Mouse (Mus musculus): Measurements from ENCODE around the gene Ppp1r27.
A peak's percentile ranks its signal among the peaks of the same experiment; 100 is the strongest.
"Not testable (repeated sequence)": the region's sequence is repeated elsewhere in the genome, so short reads cannot be mapped to it uniquely, and the experiment has no call there.

The Ppp1r27 gene

GRCm38 (mm10) chr11:120515611-120516010 lies 35.3 kb downstream of the Ppp1r27 start:
- DNase-seq (ENCODE audit: low spot score in 2 of 2), result peak; percentile 75 to 77

GRCm38 (mm10) chr11:120514262-120514661 lies 36.7 kb downstream of the Ppp1r27 start:
- not testable (repeated sequence) for DNase-seq (ENCODE audit: low spot score in 2 of 2)

DNA sequence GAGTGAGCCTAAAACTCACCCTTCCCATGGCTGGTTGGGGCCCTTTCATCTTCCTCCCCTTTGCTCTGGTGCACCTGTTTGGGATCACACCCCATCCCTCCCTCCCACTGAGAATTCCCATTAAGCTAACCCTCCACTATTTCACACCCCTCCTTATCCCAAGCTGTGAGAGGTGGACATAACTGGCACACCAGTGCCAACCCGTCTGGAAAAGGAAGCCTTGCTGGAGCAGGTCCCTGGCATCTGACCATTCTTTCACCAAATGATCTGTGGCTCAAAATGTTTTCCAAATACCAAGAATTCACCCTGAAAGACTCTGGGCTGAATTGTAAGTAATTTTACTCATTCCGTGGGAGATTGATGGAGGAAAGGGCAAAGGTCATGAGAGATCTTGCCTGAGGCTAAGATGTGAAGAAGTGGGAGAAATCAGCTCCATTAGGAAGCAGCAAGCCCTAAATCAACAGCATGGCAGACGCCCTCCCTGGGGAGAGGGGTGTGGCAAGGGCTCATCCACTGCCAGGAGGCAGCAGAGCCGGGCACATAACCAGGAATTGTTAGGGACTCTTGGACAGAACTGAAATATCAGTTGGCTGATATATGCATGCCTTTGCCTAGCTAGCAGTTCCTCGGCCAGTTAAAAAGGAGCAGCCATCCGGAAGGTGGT lies 38.0 kb downstream of the Ppp1r27 start:
- no peak for DNase-seq (ENCODE audit: low spot score in 2 of 2)

- no peak for DNase-seq (ENCODE audit: low spot score in 2 of 2)
Observed at GRCm38 (mm10) chr11:120510375-120511030, 40.4 kb downstream of the Ppp1r27 start.

DNA sequence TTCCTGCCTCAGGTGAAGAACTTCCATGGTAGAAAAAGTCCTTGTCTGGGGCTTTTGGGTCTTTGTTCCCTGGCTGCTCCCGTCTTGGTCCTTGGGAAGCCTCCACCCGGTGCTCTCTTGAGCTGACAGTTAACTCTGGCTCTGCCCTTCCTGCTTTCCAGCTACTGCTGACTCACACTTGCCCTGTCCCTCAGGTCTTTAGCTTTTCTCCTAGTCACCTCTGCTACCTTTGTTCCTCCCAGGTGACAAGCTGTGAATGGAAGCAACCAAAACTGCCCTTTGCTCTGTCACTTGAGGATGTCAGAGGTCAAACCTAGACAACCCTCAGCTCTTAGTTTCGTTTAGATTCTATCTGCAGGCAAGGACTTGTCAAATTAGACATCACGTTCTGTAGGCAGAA lies 41.0 kb downstream of the Ppp1r27 start:
- DNase-seq (ENCODE audit: low spot score in 2 of 2), result no peak

DNA sequence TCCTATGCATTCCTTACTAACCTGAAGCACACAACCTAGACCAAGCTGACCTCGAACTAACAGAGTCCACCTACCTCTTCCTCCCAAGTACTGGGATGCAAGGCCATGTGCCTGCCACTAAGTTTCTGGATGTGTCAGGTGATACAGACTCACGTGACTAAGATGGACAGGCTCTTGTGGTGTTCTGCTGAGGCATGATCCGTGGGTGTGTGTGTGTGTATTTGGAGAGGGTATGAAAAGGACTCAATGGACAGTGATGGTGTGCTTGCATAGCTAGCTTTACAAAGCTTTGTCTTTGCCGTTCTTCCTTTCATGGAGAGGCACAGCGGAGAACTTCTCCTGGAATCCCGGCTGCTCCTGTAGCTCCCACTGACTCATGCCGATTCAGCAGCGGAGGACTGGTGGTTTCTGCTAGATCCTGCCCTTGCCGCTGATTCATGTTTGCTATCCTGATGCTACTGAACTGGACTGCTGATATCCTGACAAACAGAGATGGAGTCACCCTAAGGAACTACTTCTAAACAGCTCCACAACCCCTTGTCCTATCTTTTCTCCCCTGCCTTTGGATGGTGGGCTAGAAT lies 42.6 kb downstream of the Ppp1r27 start:
- no peak for DNase-seq (ENCODE audit: low spot score in 2 of 2)

DNA sequence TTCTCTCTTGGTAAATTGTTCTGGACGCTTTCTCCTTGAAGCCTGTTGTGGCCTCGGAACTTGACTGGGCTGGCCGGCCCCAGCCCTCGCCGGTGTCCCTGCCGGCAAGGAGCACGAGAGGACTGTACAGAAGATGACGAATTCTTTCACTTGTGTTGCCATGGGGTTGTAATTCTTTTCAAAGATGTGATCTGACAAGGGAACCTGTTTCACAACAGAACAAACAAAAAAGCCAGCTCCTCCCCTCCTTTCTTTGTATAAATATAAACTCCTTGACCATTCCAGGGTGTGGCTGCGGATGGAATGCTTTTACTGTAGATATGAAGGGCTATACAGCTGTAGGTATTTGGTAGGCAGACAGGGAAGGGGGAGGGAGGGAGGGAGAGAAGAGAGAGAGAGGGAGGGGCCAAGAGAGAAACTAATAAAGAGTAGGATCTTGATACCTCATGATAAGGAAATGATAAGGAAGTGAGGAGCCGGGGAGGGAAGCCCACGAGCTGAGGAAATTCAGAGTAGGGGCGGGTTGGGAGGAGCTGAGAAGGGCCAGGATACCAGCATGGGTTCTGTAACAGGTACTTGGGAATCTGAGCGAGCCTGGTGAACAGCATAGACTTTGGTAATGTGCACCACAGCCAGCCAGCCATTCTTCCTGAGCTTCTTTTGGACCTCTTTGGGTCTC lies 43.2 kb downstream of the Ppp1r27 start:
- DNase-seq (ENCODE audit: low spot score in 2 of 2), result no peak

DNA sequence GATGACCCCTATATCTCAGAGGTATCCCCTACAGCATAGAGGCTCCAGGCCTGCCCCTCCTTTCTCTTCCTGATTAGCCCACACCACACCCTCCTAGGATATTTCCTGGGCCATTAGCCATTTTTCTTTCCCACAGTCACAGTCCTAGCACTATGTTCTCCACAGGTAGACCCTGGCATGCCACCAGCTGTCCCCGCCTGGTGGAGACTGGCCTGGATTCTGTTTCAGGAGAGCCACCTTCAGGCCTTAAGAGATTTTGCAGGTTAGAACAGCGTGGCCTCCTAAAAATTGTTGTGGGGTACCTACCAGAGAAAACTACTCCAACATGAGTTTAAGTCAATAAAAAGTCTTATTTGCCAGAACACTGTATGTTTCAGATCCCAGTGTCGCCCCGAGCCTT lies 44.0 kb downstream of the Ppp1r27 start:
- no peak for DNase-seq (ENCODE audit: low spot score in 2 of 2)

DNA sequence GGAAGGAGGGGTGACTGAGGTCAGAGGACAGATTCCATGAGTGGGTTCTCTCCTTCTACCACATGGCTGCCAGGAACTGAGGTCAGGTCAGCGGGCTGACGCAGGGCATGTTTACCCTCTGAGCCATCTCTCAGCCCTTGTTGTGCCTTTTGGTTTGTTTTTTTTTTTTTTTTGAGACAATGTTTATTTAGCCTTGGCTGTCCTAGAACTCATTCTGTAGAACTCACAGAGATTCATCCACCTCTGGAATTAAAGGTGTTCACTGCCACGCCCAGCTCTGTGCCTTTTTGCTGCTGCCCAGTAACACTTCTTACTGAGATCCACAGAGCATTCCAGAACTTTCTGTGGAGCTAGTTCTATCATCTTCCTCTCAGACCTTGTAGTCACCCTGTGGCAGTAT lies 45.3 kb downstream of the Ppp1r27 start:
- no peak for DNase-seq (ENCODE audit: low spot score in 2 of 2)

GRCm38 (mm10) chr11:120501701-120502100 lies 49.2 kb downstream of the Ppp1r27 start:
- DNase-seq (ENCODE audit: low spot score in 2 of 2), result no peak

DNA sequence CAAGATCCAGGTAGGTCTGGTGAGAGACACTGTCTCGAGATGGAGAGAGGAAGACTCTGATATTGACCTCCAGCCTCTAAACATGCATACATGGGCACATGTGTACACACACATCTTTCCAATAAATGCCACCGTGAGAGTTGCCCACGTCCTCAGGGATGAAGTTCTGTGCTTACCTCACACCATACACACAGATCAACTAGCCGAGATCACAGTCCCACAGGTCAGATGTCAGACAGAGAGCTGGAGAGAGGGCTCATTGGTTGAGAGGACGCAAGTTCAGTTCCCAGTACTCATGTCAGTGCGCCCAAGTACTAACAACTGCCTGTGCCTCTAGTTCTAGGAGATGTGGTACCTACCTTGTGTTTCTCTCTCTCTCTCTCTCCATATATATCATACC lies 49.9 kb downstream of the Ppp1r27 start:
- no peak for DNase-seq (ENCODE audit: low spot score in 2 of 2)

- no peak for DNase-seq (ENCODE audit: low spot score in 2 of 2)
Observed at GRCm38 (mm10) chr11:120500357-120500756, 50.6 kb downstream of the Ppp1r27 start.

Data from spleen, postnatal 36 days (tissue).